Mouse (Mus musculus): ENCODE measurements around the gene Usp13.

DNA sequence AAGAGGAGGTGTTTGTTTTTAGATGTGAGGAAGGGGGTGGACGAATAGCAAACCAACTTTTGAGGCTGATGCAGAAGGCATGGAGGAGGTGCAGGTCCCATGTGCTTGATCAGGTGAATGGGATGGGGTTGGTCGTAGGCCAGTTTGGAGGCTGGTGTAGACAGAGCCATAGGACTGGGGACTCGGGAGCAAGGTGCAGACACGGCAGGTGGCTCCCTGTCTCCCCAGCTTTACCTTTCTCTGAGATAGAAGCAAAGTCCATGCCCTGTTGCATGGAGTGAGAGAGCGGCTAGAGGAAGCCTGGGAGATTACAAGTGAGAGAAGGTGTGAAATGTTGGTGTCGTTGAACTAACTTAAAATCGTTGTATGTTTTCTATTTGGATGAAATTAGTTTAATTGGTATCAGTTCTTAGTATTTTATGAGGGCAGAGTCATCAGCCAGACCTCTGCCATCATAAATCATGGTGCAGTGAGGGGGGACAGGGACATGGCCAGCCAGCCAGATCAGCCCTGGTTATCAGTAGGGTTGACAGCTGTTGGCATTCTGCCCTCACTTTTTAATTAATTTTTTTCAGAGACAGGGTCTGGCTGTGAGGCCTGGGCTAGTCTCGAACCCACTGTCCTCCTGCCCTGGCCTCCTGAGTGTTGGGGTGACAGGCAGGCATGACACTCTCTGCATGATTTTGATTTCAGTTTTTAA, 122.6 kb downstream of the Usp13 start:
- TF ChIP-seq POLR2A (IDR thresholded peaks at IDR 0.05; ENCODE audit: low read depth, low read length): no peak
- no peak for TF ChIP-seq CTCF (IDR thresholded peaks at IDR 0.05; ENCODE audit: extremely low read depth, insufficient read length, insufficient replicate concordance, low read depth, low read length)

All from small intestine, adult 2 months (tissue).